Mouse (Mus musculus) fibroblast of lung, adult 2 months (primary cell): ENCODE measurements around the gene Ndufaf2.

Experiments
- DNase-seq: peaks from one replicate; pipeline ENCODE4 v3.0.0-alpha.2; 2011; ENCODE audit warnings: low read depth

Gene Ndufaf2

GRCm38 (mm10) chr13:107962741-107963140 is 195.7 kb downstream of the Ndufaf2 start:
- DNase-seq: no peak

- DNase-seq: no peak
Measured at GRCm38 (mm10) chr13:107961972-107962371, 196.5 kb downstream of the Ndufaf2 start.

- no peak for DNase-seq
Measured at GRCm38 (mm10) chr13:107961501-107961900, 196.9 kb downstream of the Ndufaf2 start.

GRCm38 (mm10) chr13:107960549-107960948 is 197.9 kb downstream of the Ndufaf2 start:
- DNase-seq: no peak

- no peak for DNase-seq
Measured at GRCm38 (mm10) chr13:107959891-107960290, 198.5 kb downstream of the Ndufaf2 start.

GRCm38 (mm10) chr13:107956246-107956645 is 202.2 kb downstream of the Ndufaf2 start:
- no peak for DNase-seq

- DNase-seq: no peak
Measured at GRCm38 (mm10) chr13:107955327-107956110, 202.9 kb downstream of the Ndufaf2 start.

GRCm38 (mm10) chr13:107954445-107955261 is 203.8 kb downstream of the Ndufaf2 start:
- no peak for DNase-seq

GRCm38 (mm10) chr13:107954100-107954444 is 204.4 kb downstream of the Ndufaf2 start:
- no peak for DNase-seq
